Mouse (Mus musculus) hematopoietic stem cell, adult 5-6 weeks (primary cell): ENCODE measurements around the gene Unc13a. TPM values are rescaled to one million over a fixed set of nuclear protein-coding genes. Genes with fewer than 3 reads are reported as not detected.
A peak's percentile ranks its signal among the peaks of the same experiment; 100 is the strongest.
"Not testable (repeated sequence)": the region's sequence is repeated elsewhere in the genome, so short reads cannot be mapped to it uniquely, and the experiment has no call there.

Experiments used
- ATAC-seq, 2 experiments: fragments of 125-278 bp in 1 of 2; replicated peaks in 1 of 2; 2 replicates each; pipeline ENCODE4 v1.8.0; 2016 to 2017; ENCODE audit warnings: inconsistent platforms in 2 of 2, mild to moderate bottlenecking in 2 of 2, moderate number of reproducible peaks in 2 of 2, low read depth in 1 of 2, moderate TSS enrichment in 1 of 2; ENCODE audit not compliant: low FRiP score in 2 of 2, poor library complexity in 2 of 2, severe bottlenecking in 2 of 2, insufficient read depth in 1 of 2, low TSS enrichment in 1 of 2
- total RNA-seq: library from RNA; stranded (forward); fragments of 172-1452, 232-1000 nt; gene quantifications from 2 replicates; pipeline ENCODE4 v1.2.3, GENCODE M21; 2017

The Unc13a gene
- 2.6 and 3.6 TPM in 2 replicates for total RNA-seq

GRCm38 (mm10) chr8:71671549-71671965 lies at the start of gene Unc13a:
TSS of gene Unc13a (minus strand) at chr8:71671757.
- peak; percentile 47 to 54 for ATAC-seq

- no peak for ATAC-seq
Measured at GRCm38 (mm10) chr8:71719928-71720457, 48.4 kb upstream of the Unc13a start.

GRCm38 (mm10) chr8:71719218-71719617 lies 47.7 kb upstream of the Unc13a start:
- ATAC-seq = peak in 1 of 2 experiments; percentile 13; a peak in 2 of 4 replicates

- no peak for ATAC-seq
Measured at GRCm38 (mm10) chr8:71718252-71718651, 46.7 kb upstream of the Unc13a start.

- ATAC-seq = no peak
Measured at GRCm38 (mm10) chr8:71717096-71717495, 45.5 kb upstream of the Unc13a start.

- ATAC-seq = no peak
Measured at GRCm38 (mm10) chr8:71716561-71717053, 45.0 kb upstream of the Unc13a start.

GRCm38 (mm10) chr8:71715531-71715930 lies 44.0 kb upstream of the Unc13a start:
- no peak for ATAC-seq

- ATAC-seq = no peak
Measured at GRCm38 (mm10) chr8:71711574-71711973, 40.0 kb upstream of the Unc13a start.

GRCm38 (mm10) chr8:71709800-71710446 lies 38.4 kb upstream of the Unc13a start:
- peak; percentile 58 to 65 for ATAC-seq

GRCm38 (mm10) chr8:71709134-71709799 lies 37.7 kb upstream of the Unc13a start:
- no peak for ATAC-seq

GRCm38 (mm10) chr8:71707874-71708273 lies 36.3 kb upstream of the Unc13a start:
- peak in 1 of 2 experiments; percentile 64; a peak in 2 of 4 replicates for ATAC-seq

- not testable (repeated sequence) for ATAC-seq
Measured at GRCm38 (mm10) chr8:71703400-71703799, 31.8 kb upstream of the Unc13a start.

GRCm38 (mm10) chr8:71702923-71703322 lies 31.4 kb upstream of the Unc13a start:
- no peak; a peak in 1 of 4 replicates for ATAC-seq

GRCm38 (mm10) chr8:71702087-71702432 lies 30.5 kb upstream of the Unc13a start:
- ATAC-seq = peak; percentile 55 to 56; a peak in 2 of 4 replicates

- peak; percentile 27 to 57; a peak in 2 of 4 replicates for ATAC-seq
Measured at GRCm38 (mm10) chr8:71701414-71702086, 30.0 kb upstream of the Unc13a start, which contains the start of gene B3gnt3. TSS of gene B3gnt3 (minus strand) at chr8:71701789.

GRCm38 (mm10) chr8:71700493-71701269 lies 29.1 kb upstream of the Unc13a start:
- peak in 1 of 2 experiments; percentile 30; a peak in 1 of 4 replicates for ATAC-seq

- not testable (repeated sequence) for ATAC-seq
Measured at GRCm38 (mm10) chr8:71695456-71695855, 23.9 kb upstream of the Unc13a start.
